Mouse (Mus musculus) cerebellum, postnatal 14 days (tissue): ENCODE data around the gene Bhmt2.

Experiments
- DNase-seq, 2 experiments: peaks; one replicate each; pipeline ENCODE4 v3.0.0; 2021; ENCODE audit warnings: mixed read lengths in 2 of 2

Bhmt2 gene

GRCm38 (mm10) chr13:93637282-93638245 is 36.5 kb downstream of the Bhmt2 start, which contains the start of gene Bhmt:
Bhmt (minus strand) TSS chr13:93637961.
- DNase-seq = peak in 1 of 2 experiments; percentile 36

GRCm38 (mm10) chr13:93636561-93636960 is 37.5 kb downstream of the Bhmt2 start:
- DNase-seq = peak; percentile 48 to 72

- DNase-seq = no peak
Observed at GRCm38 (mm10) chr13:93632927-93633326, 41.2 kb downstream of the Bhmt2 start.

DNA sequence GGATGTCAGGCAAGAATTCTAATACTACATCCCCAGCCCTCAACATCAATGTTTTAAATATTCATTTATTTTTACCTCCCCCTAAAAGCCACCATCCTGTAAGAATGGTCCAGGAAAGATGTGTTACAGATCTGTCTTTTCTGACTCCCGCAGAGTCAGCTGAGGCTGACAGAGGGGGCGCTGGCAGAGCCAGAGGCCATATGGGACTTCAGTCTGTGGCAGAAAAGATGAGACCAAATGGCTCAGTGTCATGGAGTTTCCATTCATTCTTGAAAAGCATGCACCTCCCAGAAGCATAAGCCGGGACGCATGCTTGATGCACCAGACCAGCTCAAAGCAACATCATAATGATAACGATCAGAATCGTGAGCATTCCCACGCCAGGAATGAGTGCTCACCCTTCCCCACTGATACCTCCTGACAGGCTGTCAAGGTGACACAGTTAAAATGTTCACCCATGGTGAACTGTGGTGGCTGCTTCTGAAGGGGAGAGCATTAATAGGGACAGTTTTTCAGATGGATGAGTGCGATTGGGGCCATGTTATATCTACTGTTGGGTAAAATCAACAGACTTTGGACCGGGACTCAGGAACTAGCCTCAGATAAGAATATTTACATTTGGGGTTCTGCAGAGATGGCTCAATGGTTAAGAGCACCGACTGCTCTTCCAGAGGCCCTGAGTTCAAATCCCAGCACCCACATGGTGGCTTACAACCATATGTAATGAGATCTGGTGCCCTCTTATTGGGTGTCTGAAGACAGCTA is 43.0 kb downstream of the Bhmt2 start:
- peak; percentile 75 to 82 for DNase-seq

GRCm38 (mm10) chr13:93628861-93629260 is 45.2 kb downstream of the Bhmt2 start:
- DNase-seq = no peak

- peak in 1 of 2 experiments; percentile 30 for DNase-seq
Observed at GRCm38 (mm10) chr13:93614361-93614948, 59.6 kb downstream of the Bhmt2 start.

GRCm38 (mm10) chr13:93613771-93614170 is 60.3 kb downstream of the Bhmt2 start:
- DNase-seq = no peak

GRCm38 (mm10) chr13:93612660-93613607 is 61.2 kb downstream of the Bhmt2 start:
- DNase-seq = peak; percentile 93 to 94

GRCm38 (mm10) chr13:93608476-93608875 is 65.6 kb downstream of the Bhmt2 start:
- no peak for DNase-seq

GRCm38 (mm10) chr13:93607701-93608100 is 66.4 kb downstream of the Bhmt2 start:
- DNase-seq = no peak

DNA sequence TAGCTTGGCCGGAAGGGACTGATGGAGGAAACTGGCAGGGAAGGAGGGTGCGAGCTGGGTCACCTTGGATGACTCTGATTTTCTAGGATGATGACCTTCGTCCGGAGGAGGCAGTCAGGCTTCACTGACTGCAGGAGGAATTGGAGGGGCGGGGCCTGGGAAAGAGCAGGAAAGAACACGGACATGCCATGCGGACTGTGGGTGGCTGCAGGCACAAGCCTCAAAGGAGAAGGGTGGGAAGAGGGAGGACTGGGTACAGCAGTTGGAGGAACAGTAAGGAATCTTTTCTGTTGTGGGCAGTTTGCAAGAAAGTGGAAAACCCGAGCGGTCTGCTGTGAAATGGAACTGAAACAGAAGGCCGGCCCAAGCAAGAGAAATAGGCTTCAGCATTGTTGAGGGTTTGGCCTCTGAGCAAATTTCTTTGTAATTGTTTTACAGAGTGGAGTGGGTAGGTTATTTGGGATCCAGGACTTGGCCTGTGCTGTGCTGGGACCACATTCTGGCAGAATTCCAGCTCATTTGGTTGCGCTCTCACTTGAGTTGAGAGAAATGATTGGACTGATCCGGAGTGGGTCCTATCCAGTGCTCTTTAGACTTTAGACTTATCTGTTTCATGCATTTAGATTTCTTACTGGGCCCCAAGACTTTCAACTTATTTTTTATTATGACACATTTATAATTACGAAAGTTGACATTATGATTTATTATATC is 67.1 kb downstream of the Bhmt2 start:
- no peak for DNase-seq
